Mouse (Mus musculus) midbrain, postnatal 0 days (tissue): ENCODE measurements at regions not wholly inside any gene's neighbourhood (a gene's known extent, or its start where the extent isn't known, plus 50 kb on each side); places are given as distances from the start of the nearest gene placed in this dataset.

Experiments used
- ATAC-seq: fragments of 200-750 bp; cut with Nextera tagmentation; 2 replicates; pipeline ENCODE4 v1.8.0; 2017; ENCODE audit warnings: moderate number of reproducible peaks, mild to moderate bottlenecking, moderate TSS enrichment, moderate library complexity; ENCODE audit not compliant: low FRiP score
- DNase-seq: peaks from one replicate; pipeline ENCODE4 v3.0.0-alpha.2; 2015; ENCODE audit warnings: low spot score
- H3K27ac ChIP-seq: fragments of 300-500 bp; sonication (generic); 2 replicates; pipeline ENCODE4 v1.5.1; 2014; ENCODE audit warnings: low read depth, mild to moderate bottlenecking, low read length, mixed read lengths
- H3K27me3 ChIP-seq: fragments of 300-500 bp; sonication (generic); 2 replicates; pipeline ENCODE4 v1.6.1; 2014; ENCODE audit warnings: low read length, control low read depth, mixed read lengths; ENCODE audit not compliant: insufficient read depth
- H3K36me3 ChIP-seq: fragments of 300-500 bp; sonication (generic); 2 replicates; pipeline ENCODE4 v1.6.1; 2014; ENCODE audit warnings: low read length, control low read depth, mixed read lengths; ENCODE audit not compliant: insufficient read depth
- H3K4me1 ChIP-seq: fragments of 300-500 bp; sonication (generic); 2 replicates; pipeline ENCODE4 v1.6.1; 2014; ENCODE audit warnings: mild to moderate bottlenecking, control low read depth, antibody characterized with exemption, low read length, mixed read lengths; ENCODE audit not compliant: insufficient read depth
- H3K4me2 ChIP-seq: fragments of 300-500 bp; sonication (generic); 2 replicates; pipeline ENCODE4 v1.6.1; 2014; ENCODE audit warnings: low read depth, mild to moderate bottlenecking, low read length, mixed read lengths; ENCODE audit not compliant: poor library complexity, severe bottlenecking
- H3K4me3 ChIP-seq: fragments of 300-500 bp; sonication (generic); 2 replicates; pipeline ENCODE4 v1.5.1; 2014; ENCODE audit warnings: low read depth, mild to moderate bottlenecking, low read length, moderate library complexity
- H3K9ac ChIP-seq: fragments of 300-500 bp; sonication (generic); replicated peaks from 2 replicates; pipeline ENCODE4 v1.6.1; 2014; ENCODE audit warnings: mild to moderate bottlenecking, low read length, moderate library complexity, mixed read lengths; ENCODE audit not compliant: poor library complexity, severe bottlenecking
- H3K9me3 ChIP-seq: fragments of 300-500 bp; sonication (generic); 2 replicates; pipeline ENCODE4 v1.6.1; 2016; ENCODE audit warnings: low read length, control low read depth
- CTCF ChIP-seq: IDR thresholded peaks from 2 replicates; pipeline ENCODE4 v1.5.1; 2016; ENCODE audit warnings: antibody characterized with exemption, mild to moderate bottlenecking
- WGBS: fragments of 180-500 bp; shearing (Covaris S2); extraction: QIAGEN DNeasy Blood & Tissue Kit; methylation state at CpG from one replicate; pipeline ENCODE4 v1.1.7; 2014; 5-methylcytosine and 5-hydroxymethylcytosine counted together

- Histone ChIP-seq H3K9ac (no peak overlapping the region), H3K27me3 (no peaks in the 10 kb centered on the region), H3K9me3 (no peaks in the 10 kb centered on the region), H3K4me3 (no peak overlapping the region), H3K36me3 (no peaks in the 10 kb centered on the region), H3K4me1 (no peaks in the 10 kb centered on the region), H3K27ac (no peak overlapping the region), H3K4me2 (no peak overlapping the region)
- TF ChIP-seq CTCF, result peak; percentile 40
- no peak for ATAC-seq
- WGBS, result 33% methylated on average over 3 of the region's 3 CpGs
- no peak for DNase-seq
These were observed 67.1 kb upstream of the Trpm3 start for GRCm38 (mm10) chr19:22071701-22072100.

GRCm38 (mm10) chr19:22074042-22074441 lies 64.8 kb upstream of the Trpm3 start:
- Histone ChIP-seq H3K4me1 (no peaks in the 10 kb centered on the region), H3K4me3 (no peak overlapping the region), H3K4me2 (no peak overlapping the region), H3K27me3 (no peaks in the 10 kb centered on the region), H3K9ac (no peak overlapping the region), H3K9me3 (no peaks in the 10 kb centered on the region), H3K36me3 (no peaks in the 10 kb centered on the region), H3K27ac (no peak overlapping the region)
- WGBS, result 47% methylated on average over 7 of the region's 7 CpGs
- ATAC-seq (no peak), DNase-seq (peak; percentile 32)
- no peak for TF ChIP-seq CTCF

GRCm38 (mm10) chr19:22081448-22081847 lies 57.4 kb upstream of the Trpm3 start:
- no peak overlapping the region for H3K4me3 ChIP-seq
- TF ChIP-seq CTCF, result no peak
- H3K27ac ChIP-seq, result no peak overlapping the region
- no peak overlapping the region for H3K9ac ChIP-seq
- WGBS, result 24% methylated on average over 4 of the region's 4 CpGs
- no peaks in the 10 kb centered on the region for H3K36me3 ChIP-seq
- no peaks in the 10 kb centered on the region for H3K27me3 ChIP-seq
- ATAC-seq (no peak), DNase-seq (peak; percentile 51)
- H3K9me3 ChIP-seq, result no peaks in the 10 kb centered on the region
- H3K4me2 ChIP-seq, result no peak overlapping the region
- no peaks in the 10 kb centered on the region for H3K4me1 ChIP-seq
